Mouse (Mus musculus): ENCODE data around the gene Rac3. TPM values are rescaled to one million over a fixed set of nuclear protein-coding genes. Genes with fewer than 3 reads are reported as not detected.
A peak's percentile ranks its signal among the peaks of the same experiment; 100 is the strongest.

The Rac3 gene
- total and polyA plus RNA-seq, 2 experiments from 2014 or later, result 788 to 808 TPM

- peaks cover 43% of the 10 kb centered on the region for H3K36me3 ChIP-seq (ENCODE audit: insufficient read depth, low read length)
- ATAC-seq (ENCODE audit: low FRiP score), result peak; percentile 95
- WGBS, result 2% methylated on average over 53 of the region's 53 CpGs
- H3K4me2 ChIP-seq (ENCODE audit: low read depth, low read length, poor library complexity, severe bottlenecking), result peak within 1 kb of the TSS; percentile 97
- H3K27ac ChIP-seq (ENCODE audit: low read depth, low read length), result peak within 1 kb of the TSS; percentile 68
- peak within 1 kb of the TSS; percentile 62 for H3K4me3 ChIP-seq (ENCODE audit: low read depth, low read length)
- no peak for TF ChIP-seq CTCF (IDR thresholded peaks at IDR 0.05)
- H3K27me3 ChIP-seq (ENCODE audit: insufficient read depth, low read length), result no peaks in the 10 kb centered on the region
- peak; percentile 99 for DNase-seq (ENCODE audit: low spot score)
- H3K9me3 ChIP-seq (ENCODE audit: low read length), result no peaks in the 10 kb centered on the region
- H3K9ac ChIP-seq (replicated peaks; ENCODE audit: low read length, poor library complexity, severe bottlenecking), result peak within 1 kb of the TSS; percentile 72
- H3K4me1 ChIP-seq (ENCODE audit: insufficient read depth, low read length), result peaks cover 16% of the 10 kb centered on the region; the same call in 1 of the 2 replicates
Observed at GRCm38 (mm10) chr11:120713580-120714518, 7.4 kb upstream of the Rac3 start, which contains the start of the genes Cenpx and Lrrc45. TSS of gene Cenpx (minus strand) at chr11:120713738. TSS of gene Lrrc45 (plus strand) at chr11:120713925.

DNA sequence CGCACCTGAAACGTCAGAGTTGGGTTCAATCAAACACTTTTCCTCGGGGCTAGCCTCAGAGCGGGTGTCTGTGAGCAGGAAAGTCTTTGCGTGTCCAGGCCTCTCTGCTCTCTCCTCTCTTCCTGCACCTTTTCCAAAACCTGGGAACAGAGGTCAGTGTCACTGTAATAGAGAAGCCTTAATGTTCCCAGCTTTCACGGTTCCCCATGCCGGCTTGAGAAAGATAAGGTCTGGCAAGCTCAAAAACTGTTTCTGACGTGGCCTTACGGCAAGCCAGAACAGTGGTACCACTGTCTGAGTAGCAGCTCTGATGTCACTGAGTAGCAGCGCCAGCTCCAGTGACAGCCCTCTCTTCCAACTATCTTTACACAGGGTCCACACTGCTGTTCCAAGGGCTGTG is 6.7 kb upstream of the Rac3 start:
- Histone ChIP-seq H3K9ac (replicated peaks; ENCODE audit: low read length, poor library complexity, severe bottlenecking) (peak overlapping the region; percentile 72), H3K4me3 (ENCODE audit: low read depth, low read length) (peak overlapping the region; percentile 62), H3K4me2 (ENCODE audit: low read depth, low read length, poor library complexity, severe bottlenecking) (peak overlapping the region; percentile 97), H3K27ac (ENCODE audit: low read depth, low read length) (peak overlapping the region; percentile 58; the same call in 1 of the 2 replicates), H3K9me3 (ENCODE audit: low read length) (no peaks in the 10 kb centered on the region), H3K27me3 (ENCODE audit: insufficient read depth, low read length) (no peaks in the 10 kb centered on the region), H3K36me3 (ENCODE audit: insufficient read depth, low read length) (peaks cover 42% of the 10 kb centered on the region), H3K4me1 (ENCODE audit: insufficient read depth, low read length) (peaks cover 16% of the 10 kb centered on the region; the same call in 1 of the 2 replicates)
- WGBS, result 58% methylated on average over 10 of the region's 10 CpGs
- no peak for TF ChIP-seq CTCF (IDR thresholded peaks at IDR 0.05)
- DNase-seq (ENCODE audit: low spot score) (no peak), ATAC-seq (ENCODE audit: low FRiP score) (no peak)

- 94% methylated on average over 9 of the region's 9 CpGs for WGBS
- H3K27me3 ChIP-seq (ENCODE audit: insufficient read depth, low read length), result no peaks in the 10 kb centered on the region
- H3K36me3 ChIP-seq (ENCODE audit: insufficient read depth, low read length), result peaks cover 38% of the 10 kb centered on the region
- H3K4me1 ChIP-seq (ENCODE audit: insufficient read depth, low read length), result peaks cover 16% of the 10 kb centered on the region; the same call in 1 of the 2 replicates
- H3K9me3 ChIP-seq (ENCODE audit: low read length), result no peaks in the 10 kb centered on the region
- H3K4me3 ChIP-seq (ENCODE audit: low read depth, low read length), result no peak overlapping the region
- TF ChIP-seq CTCF (IDR thresholded peaks at IDR 0.05), result no peak
- H3K4me2 ChIP-seq (ENCODE audit: low read depth, low read length, poor library complexity, severe bottlenecking), result peak overlapping the region; percentile 97
- DNase-seq (ENCODE audit: low spot score) (no peak), ATAC-seq (ENCODE audit: low FRiP score) (no peak)
- no peak overlapping the region for H3K27ac ChIP-seq (ENCODE audit: low read depth, low read length)
- no peak overlapping the region for H3K9ac ChIP-seq (replicated peaks; ENCODE audit: low read length, poor library complexity, severe bottlenecking)
Observed at GRCm38 (mm10) chr11:120715131-120715530, 6.1 kb upstream of the Rac3 start.

DNA sequence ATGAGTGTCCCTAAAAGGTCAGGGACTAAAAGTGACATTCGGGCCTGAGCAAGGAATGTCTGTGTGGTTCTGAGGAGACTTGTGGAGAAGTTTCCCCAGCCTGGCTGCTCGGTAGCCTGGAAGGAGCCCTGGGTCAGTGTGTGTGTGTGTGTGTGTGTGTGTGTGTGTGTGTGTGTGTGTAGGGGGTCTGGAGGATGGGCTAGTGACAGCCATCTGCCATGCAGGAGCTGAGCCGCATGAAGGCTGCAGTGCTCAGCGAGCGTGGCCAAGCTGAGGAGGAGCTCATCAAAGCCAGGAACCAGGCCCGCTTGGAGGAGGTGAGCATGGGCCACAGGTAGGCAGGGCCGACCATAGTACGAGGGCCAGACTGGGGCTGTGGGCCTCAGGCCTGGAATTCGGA is 2.0 kb upstream of the Rac3 start:
- Histone ChIP-seq H3K27ac (ENCODE audit: low read depth, low read length) (no peak overlapping the region), H3K9me3 (ENCODE audit: low read length) (no peaks in the 10 kb centered on the region), H3K27me3 (ENCODE audit: insufficient read depth, low read length) (no peaks in the 10 kb centered on the region), H3K4me1 (ENCODE audit: insufficient read depth, low read length) (peaks cover 15% of the 10 kb centered on the region; the same call in 1 of the 2 replicates), H3K4me2 (ENCODE audit: low read depth, low read length, poor library complexity, severe bottlenecking) (no peak overlapping the region), H3K36me3 (ENCODE audit: insufficient read depth, low read length) (peaks cover 35% of the 10 kb centered on the region), H3K4me3 (ENCODE audit: low read depth, low read length) (no peak overlapping the region), H3K9ac (replicated peaks; ENCODE audit: low read length, poor library complexity, severe bottlenecking) (no peak overlapping the region)
- TF ChIP-seq CTCF (IDR thresholded peaks at IDR 0.05), result no peak
- ATAC-seq (ENCODE audit: low FRiP score) (no peak), DNase-seq (ENCODE audit: low spot score) (no peak)
- WGBS, result 87% methylated on average over 9 of the region's 9 CpGs

- DNase-seq (ENCODE audit: low spot score), result no peak
- Histone ChIP-seq H3K4me1 (ENCODE audit: insufficient read depth, low read length) (peaks cover 8% of the 10 kb centered on the region; the same call in 1 of the 2 replicates), H3K4me2 (ENCODE audit: low read depth, low read length, poor library complexity, severe bottlenecking) (no peak overlapping the region; the same call in 1 of the 2 replicates)
Observed at GRCm38 (mm10) chr11:120719841-120720376, 1.4 kb upstream of the Rac3 start.

More at GRCm38 (mm10) chr11:120719841-120720376, 1.4 kb upstream of the Rac3 start:
- no peak for TF ChIP-seq CTCF (IDR thresholded peaks at IDR 0.05)
- Histone ChIP-seq H3K4me3 (ENCODE audit: low read depth, low read length) (no peak overlapping the region), H3K27ac (ENCODE audit: low read depth, low read length) (no peak overlapping the region), H3K27me3 (ENCODE audit: insufficient read depth, low read length) (no peaks in the 10 kb centered on the region), H3K36me3 (ENCODE audit: insufficient read depth, low read length) (peaks cover 35% of the 10 kb centered on the region), H3K9me3 (ENCODE audit: low read length) (no peaks in the 10 kb centered on the region), H3K9ac (replicated peaks; ENCODE audit: low read length, poor library complexity, severe bottlenecking) (0 out of 2 replicates have a peak overlapping the region, but pooled peaks have one; percentile 29)
- WGBS, result 86% methylated on average over 13 of the region's 13 CpGs
- ATAC-seq (ENCODE audit: low FRiP score), result no peak
